Mouse (Mus musculus): Measurements from ENCODE around the gene Pnma1. TPM values are rescaled to one million over a fixed set of nuclear protein-coding genes. Genes with fewer than 3 reads are reported as not detected.

Gene Pnma1
- polyA plus RNA-seq, 1 experiment from 2014 or later: 0.48 TPM

DNA sequence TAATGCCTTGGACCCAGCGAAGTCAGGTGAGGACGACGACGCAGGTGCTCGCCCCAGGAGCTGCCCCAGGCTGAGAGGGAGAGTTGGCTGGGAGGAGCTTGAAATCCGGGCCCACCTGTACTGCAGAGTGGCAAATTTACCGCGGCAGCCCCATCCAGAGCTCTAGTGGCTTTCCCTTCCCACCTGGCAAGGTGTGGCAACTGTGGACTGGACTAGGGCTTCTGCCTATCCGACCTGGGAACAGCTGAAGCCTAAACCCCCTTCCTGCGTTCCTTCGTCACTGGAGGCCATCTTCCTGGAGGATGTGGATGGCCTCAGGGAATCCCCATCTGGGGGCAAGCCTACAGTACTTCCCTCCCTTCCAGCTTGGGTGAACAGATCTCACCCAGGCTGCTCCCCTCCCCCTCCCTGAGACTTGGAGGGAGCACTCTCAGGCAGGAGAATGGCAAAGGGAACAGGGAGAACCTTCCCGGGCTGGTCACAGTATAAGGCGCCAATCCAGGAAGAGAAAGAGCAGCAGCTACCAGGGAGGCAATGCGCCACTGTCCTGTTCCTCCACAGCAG, 40.7 kb upstream of the Pnma1 start:
- H3K27ac ChIP-seq (replicated peaks): peak overlapping the region; percentile 83
- H3K36me3 ChIP-seq: peaks cover 9% of the 10 kb centered on the region; the same call in 1 of the 2 replicates
- H3K9me3 ChIP-seq: no peaks in the 10 kb centered on the region
- ATAC-seq (ENCODE audit: extremely low read depth, insufficient number of reproducible peaks, low FRiP score, low TSS enrichment): no peak
- 69% methylated on average over 14 of the region's 14 CpGs for WGBS
- peak overlapping the region; percentile 28; the same call in 1 of the 2 replicates for H3K4me2 ChIP-seq
- peak overlapping the region; percentile 55 for H3K9ac ChIP-seq
- peaks cover 83% of the 10 kb centered on the region for H3K4me1 ChIP-seq
- no peaks in the 10 kb centered on the region for H3K27me3 ChIP-seq (replicated peaks)
- no peak overlapping the region for H3K4me3 ChIP-seq

DNA sequence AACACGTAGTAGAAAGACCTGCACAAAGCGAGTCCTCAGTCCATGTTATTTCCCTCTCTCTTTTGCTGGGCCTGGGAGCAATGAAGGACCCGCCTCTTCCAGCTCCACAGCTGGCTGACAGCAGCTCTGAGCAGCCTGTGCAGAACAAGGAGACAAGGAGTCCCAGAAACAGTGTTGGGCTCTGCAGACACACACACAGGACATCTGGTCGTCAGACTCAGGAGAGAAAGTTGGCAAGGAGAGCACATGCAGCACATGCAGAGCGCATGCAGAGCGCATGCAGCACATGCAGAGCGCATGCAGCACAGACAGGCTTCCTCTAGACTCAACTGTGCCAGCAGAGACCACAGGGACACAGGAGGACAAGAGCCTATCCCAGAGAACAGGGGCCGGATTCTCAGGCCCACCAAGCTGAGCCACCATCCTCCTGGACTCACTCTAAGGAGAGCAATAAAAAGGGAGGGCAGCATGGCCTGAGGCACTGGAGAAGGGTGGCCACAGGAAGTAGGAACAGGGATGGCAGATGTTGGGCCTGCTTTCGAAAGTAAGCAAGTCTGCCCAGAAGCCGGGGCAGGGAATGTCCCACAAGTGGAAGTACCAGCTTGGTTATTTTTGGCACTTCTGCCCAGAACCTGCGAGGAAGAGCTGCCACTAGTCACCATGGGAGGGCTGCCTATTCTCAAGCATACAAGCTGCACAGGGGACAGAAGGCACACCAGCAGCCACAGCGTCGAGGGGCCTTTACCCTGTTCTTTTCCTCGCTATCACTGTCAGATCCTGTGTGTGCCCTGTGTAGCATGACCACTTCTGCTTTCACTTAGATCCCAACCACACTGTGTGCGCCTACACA, 39.7 kb upstream of the Pnma1 start:
- peak overlapping the region; percentile 28 for H3K4me2 ChIP-seq
- no peaks in the 10 kb centered on the region for H3K27me3 ChIP-seq (replicated peaks)
- WGBS: 55% methylated on average over 14 of the region's 15 CpGs
- H3K9ac ChIP-seq: peak overlapping the region; percentile 62
- H3K27ac ChIP-seq (replicated peaks): peak overlapping the region; percentile 83
- no peaks in the 10 kb centered on the region for H3K9me3 ChIP-seq
- no peak; the same call in 1 of the 2 replicates for ATAC-seq (ENCODE audit: extremely low read depth, insufficient number of reproducible peaks, low FRiP score, low TSS enrichment)
- no peak overlapping the region for H3K4me3 ChIP-seq
- H3K4me1 ChIP-seq: peaks cover 83% of the 10 kb centered on the region
- H3K36me3 ChIP-seq: peaks cover 9% of the 10 kb centered on the region; the same call in 1 of the 2 replicates

DNA sequence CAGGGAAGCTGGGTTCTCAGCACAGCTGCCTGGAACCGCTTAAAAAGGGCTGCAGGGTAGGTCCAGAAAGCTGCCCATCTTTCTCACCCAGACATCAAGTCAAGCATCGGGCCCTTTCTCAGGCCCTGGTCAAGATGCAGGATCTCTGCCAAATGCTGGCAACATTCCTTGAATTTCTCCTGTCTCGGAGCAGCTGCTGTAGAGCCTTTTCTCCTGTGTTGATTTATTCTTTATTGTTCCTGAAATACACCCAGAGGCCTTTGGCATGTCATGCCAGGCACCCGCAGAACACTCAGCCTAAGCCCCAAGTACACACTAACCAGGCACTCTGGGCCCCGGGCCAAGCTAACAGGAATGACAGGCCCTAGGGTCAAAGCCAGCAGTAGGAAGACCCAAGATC, 38.7 kb upstream of the Pnma1 start:
- 39% methylated on average over 5 of the region's 5 CpGs for WGBS
- H3K4me1 ChIP-seq: peaks cover 78% of the 10 kb centered on the region
- peak overlapping the region; percentile 9; the same call in 1 of the 2 replicates for H3K4me2 ChIP-seq
- H3K27ac ChIP-seq (replicated peaks): peak overlapping the region; percentile 83
- H3K27me3 ChIP-seq (replicated peaks): no peaks in the 10 kb centered on the region
- no peak for ATAC-seq (ENCODE audit: extremely low read depth, insufficient number of reproducible peaks, low FRiP score, low TSS enrichment)
- no peaks in the 10 kb centered on the region for H3K9me3 ChIP-seq
- peaks cover 9% of the 10 kb centered on the region; the same call in 1 of the 2 replicates for H3K36me3 ChIP-seq
- H3K4me3 ChIP-seq: no peak overlapping the region
- H3K9ac ChIP-seq: peak overlapping the region; percentile 62; the same call in 1 of the 2 replicates

DNA sequence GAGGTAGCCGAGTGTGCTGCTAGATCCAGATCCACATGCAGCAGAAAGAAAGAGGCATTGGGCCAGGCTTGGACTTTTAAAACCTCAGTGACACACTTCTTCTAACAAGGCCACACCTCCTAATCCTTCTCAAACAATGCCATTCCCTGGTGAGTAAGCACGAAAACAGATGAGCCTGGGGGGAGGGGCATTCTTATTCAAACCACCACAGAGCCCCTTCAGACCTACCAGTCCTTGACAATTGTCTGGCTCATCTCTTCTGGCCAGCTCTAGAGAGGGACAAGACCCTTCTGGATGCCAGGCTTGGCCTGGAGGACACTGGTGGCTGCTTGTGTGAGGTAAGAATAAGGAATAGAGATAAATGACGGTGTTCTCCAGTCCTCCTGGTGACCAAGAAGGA, 38.2 kb upstream of the Pnma1 start:
- no peaks in the 10 kb centered on the region for H3K27me3 ChIP-seq (replicated peaks)
- H3K36me3 ChIP-seq: peaks cover 9% of the 10 kb centered on the region; the same call in 1 of the 2 replicates
- H3K4me2 ChIP-seq: no peak overlapping the region
- no peaks in the 10 kb centered on the region for H3K9me3 ChIP-seq
- H3K27ac ChIP-seq (replicated peaks): peak overlapping the region; percentile 83
- no peak for ATAC-seq (ENCODE audit: extremely low read depth, insufficient number of reproducible peaks, low FRiP score, low TSS enrichment)
- H3K4me3 ChIP-seq: no peak overlapping the region
- H3K4me1 ChIP-seq: peaks cover 78% of the 10 kb centered on the region
- WGBS: 84% methylated on average over 3 of the region's 3 CpGs
- no peak overlapping the region for H3K9ac ChIP-seq

DNA sequence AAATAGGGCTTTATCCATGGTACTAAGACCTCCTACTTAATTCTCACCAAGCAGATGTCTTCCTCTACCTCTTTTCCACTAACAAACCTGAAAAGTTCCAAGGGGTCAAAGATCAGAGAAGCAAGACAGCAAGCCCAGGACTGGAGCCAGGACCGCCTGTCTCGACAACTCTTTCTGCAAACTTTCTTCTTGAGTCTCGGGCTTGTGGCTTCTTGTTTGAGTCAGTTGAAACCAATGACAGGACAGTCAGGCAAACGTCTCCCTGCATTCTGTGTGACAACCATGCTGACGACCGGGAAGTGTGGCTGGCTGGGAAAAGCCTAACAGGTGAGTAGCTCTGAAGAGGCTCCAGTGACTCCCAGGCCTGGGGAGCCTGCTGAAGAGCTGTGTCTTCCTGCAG, 37.3 kb upstream of the Pnma1 start:
- ATAC-seq (ENCODE audit: extremely low read depth, insufficient number of reproducible peaks, low FRiP score, low TSS enrichment): no peak
- H3K36me3 ChIP-seq: peaks cover 9% of the 10 kb centered on the region; the same call in 1 of the 2 replicates
- H3K9me3 ChIP-seq: no peaks in the 10 kb centered on the region
- H3K4me3 ChIP-seq: no peak overlapping the region
- H3K27me3 ChIP-seq (replicated peaks): no peaks in the 10 kb centered on the region
- peak overlapping the region; percentile 83; the same call in 1 of the 2 replicates for H3K27ac ChIP-seq (replicated peaks)
- 47% methylated on average over 6 of the region's 6 CpGs for WGBS
- H3K9ac ChIP-seq: no peak overlapping the region; the same call in 1 of the 2 replicates
- H3K4me1 ChIP-seq: peaks cover 78% of the 10 kb centered on the region
- H3K4me2 ChIP-seq: no peak overlapping the region

DNA sequence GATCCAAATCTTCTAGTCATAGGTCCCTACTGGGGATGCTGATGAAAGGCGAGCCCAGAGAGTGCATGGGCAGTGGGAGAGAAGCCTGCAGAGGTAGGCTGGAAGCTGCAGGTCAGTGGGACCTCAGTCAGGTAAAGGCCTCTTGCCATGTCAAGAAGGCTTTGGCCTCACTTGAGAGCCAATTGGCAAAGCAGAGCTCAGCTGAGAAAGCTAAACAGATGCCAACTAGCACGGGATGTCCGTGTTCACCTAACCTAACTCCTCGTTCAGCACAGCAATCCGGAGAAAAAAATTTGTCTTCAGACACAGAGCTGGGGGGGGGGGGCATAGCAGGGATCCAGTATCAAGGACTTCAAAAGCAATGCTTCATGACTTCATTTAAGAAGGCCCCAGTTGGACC, 36.7 kb upstream of the Pnma1 start:
- no peaks in the 10 kb centered on the region for H3K27me3 ChIP-seq (replicated peaks)
- H3K4me1 ChIP-seq: peaks cover 78% of the 10 kb centered on the region
- H3K9me3 ChIP-seq: no peaks in the 10 kb centered on the region
- no peak overlapping the region for H3K9ac ChIP-seq
- H3K4me2 ChIP-seq: no peak overlapping the region
- peaks cover 9% of the 10 kb centered on the region; the same call in 1 of the 2 replicates for H3K36me3 ChIP-seq
- no peak overlapping the region for H3K4me3 ChIP-seq
- WGBS: 67% methylated on average over 5 of the region's 5 CpGs
- H3K27ac ChIP-seq (replicated peaks): no peak overlapping the region
- no peak for ATAC-seq (ENCODE audit: extremely low read depth, insufficient number of reproducible peaks, low FRiP score, low TSS enrichment)

DNA sequence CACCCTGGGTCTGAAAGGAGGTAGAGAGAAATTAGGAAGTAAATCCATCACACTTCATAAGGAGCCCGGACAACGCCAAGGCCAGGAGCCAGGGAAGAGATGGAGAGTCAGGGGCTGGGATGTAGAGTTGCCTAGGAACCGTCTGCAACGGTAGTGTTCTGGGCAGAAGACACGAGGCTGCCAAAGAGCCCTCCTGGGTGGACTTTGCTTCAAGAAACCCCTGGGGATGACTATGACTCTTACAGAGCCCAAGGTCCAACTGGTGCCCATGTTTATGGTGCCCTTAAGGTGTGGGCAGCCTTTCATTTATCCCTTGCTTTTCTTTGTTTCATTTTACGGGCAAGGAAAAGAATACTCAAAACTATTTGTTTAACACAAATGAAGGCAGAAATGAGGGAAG, 33.7 kb upstream of the Pnma1 start:
- no peak overlapping the region for H3K4me3 ChIP-seq
- no peak for ATAC-seq (ENCODE audit: extremely low read depth, insufficient number of reproducible peaks, low FRiP score, low TSS enrichment)
- H3K9me3 ChIP-seq: no peaks in the 10 kb centered on the region
- H3K4me1 ChIP-seq: peaks cover 78% of the 10 kb centered on the region
- peak overlapping the region; percentile 54 for H3K9ac ChIP-seq
- 73% methylated on average over 6 of the region's 6 CpGs for WGBS
- H3K27me3 ChIP-seq (replicated peaks): no peaks in the 10 kb centered on the region
- H3K36me3 ChIP-seq: peaks cover 9% of the 10 kb centered on the region; the same call in 1 of the 2 replicates
- peak overlapping the region; percentile 54 for H3K4me2 ChIP-seq
- H3K27ac ChIP-seq (replicated peaks): peak overlapping the region; percentile 85

DNA sequence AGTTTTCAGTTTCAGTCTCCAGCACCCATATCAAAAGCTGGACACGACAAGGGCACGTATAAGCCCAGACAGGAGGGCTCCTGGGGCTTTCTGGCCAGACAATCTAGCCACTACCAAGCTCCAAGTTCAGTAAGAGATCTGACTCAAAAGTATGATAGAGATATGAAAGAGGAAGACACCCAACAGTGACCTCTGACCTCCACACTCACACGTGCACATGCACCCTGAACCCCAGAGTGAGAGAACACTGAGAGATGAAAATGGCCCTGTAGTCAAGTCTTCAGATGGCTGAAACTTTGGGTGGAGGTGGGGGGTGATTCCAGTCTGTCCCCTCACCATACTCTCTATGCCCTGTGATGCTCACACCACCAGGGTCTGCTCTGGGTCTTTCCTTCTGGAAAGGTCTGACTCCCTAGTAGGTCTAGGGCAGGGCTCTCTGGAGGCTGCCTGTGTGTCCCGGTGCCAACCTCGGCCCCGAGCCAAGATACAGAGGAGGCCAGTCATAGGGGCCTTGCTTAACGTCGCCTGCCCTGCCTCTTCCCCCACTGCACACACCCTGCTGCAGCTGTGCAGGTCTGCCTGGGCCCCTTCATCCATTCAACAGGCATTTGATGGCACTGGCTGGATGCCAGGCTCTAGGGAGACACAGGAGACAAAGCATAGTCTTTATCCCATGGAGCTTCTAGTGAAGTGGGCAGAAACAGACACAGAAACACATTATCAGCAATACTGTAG, 32.6 kb upstream of the Pnma1 start:
- peak overlapping the region; percentile 54 for H3K9ac ChIP-seq
- peak overlapping the region; percentile 54 for H3K4me2 ChIP-seq
- H3K9me3 ChIP-seq: no peaks in the 10 kb centered on the region
- H3K4me3 ChIP-seq: peak overlapping the region; percentile 9; the same call in 1 of the 2 replicates
- peaks cover 78% of the 10 kb centered on the region for H3K4me1 ChIP-seq
- H3K27ac ChIP-seq (replicated peaks): peak overlapping the region; percentile 85
- H3K36me3 ChIP-seq: no peaks in the 10 kb centered on the region
- peak; percentile 63; the same call in 1 of the 2 replicates for ATAC-seq (ENCODE audit: extremely low read depth, insufficient number of reproducible peaks, low FRiP score, low TSS enrichment)
- WGBS: 23% methylated on average over 8 of the region's 8 CpGs
- H3K27me3 ChIP-seq (replicated peaks): no peaks in the 10 kb centered on the region

DNA sequence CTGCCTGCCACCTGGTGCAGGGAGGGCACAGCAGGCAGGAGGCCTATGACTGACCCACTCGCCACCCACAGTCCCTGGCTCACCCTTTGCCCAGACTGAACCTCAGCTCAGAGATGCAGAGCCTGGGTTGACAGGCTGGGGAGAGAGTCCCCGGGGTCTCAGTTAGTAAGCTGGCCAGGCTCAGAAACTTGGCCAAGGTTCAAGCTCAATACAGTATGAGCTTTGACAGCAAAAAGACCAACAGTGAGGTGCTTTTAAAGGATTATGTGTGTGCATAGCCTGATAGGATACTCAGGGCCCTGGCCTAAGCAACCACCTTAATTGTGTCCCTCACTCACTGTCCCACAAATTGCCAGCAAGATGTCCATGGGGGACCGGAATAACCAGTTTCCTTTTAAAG, 31.8 kb upstream of the Pnma1 start:
- Histone ChIP-seq H3K27me3 (replicated peaks) (no peaks in the 10 kb centered on the region), H3K4me2 (peak overlapping the region; percentile 54; the same call in 1 of the 2 replicates), H3K36me3 (no peaks in the 10 kb centered on the region), H3K27ac (replicated peaks) (peak overlapping the region; percentile 85), H3K9ac (peak overlapping the region; percentile 54), H3K9me3 (no peaks in the 10 kb centered on the region), H3K4me1 (peaks cover 78% of the 10 kb centered on the region), H3K4me3 (peak overlapping the region; percentile 9; the same call in 1 of the 2 replicates)
- ATAC-seq (ENCODE audit: extremely low read depth, insufficient number of reproducible peaks, low FRiP score, low TSS enrichment): no peak
- WGBS: 49% methylated on average over 3 of the region's 3 CpGs

DNA sequence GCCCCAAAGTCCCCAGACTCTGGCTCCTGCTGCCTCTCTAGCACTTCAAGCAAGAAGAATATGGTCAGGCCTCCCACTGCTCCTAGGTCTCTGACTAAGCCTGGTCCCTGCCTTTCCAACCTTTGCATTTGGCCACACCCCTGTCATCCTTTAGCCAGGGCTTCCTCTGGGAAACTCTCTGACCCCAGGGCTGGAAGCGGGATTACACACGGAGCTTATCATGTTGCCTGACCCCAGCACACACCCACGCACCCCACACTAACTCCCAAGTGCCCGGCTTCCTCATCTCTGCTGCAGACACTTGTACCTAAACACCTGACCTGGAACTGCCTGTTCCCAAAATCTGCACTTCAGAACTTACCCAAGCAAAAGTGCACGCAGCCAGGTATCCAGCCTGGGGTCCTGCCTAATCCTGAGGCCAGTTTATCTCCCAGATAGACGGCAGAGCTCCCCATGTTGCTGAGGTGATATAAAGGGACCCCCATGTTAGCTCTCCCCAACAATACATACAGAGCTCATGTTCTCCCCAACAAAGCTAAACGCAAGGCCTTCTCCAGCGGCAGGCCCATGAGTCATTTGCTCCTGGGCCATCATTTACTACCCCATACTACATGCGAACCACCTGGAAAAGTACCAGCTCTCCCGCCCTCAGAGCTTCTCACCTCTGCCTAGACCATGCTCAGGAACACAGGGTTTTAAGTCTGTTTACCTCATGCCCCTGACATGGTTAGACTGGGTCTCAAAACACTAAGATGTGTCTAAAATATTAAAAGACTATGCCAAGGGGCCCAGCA, 30.6 kb upstream of the Pnma1 start:
- Histone ChIP-seq H3K27ac (replicated peaks) (no peak overlapping the region), H3K27me3 (replicated peaks) (no peaks in the 10 kb centered on the region), H3K36me3 (peaks cover 3% of the 10 kb centered on the region), H3K4me3 (no peak overlapping the region), H3K4me1 (peaks cover 84% of the 10 kb centered on the region), H3K9me3 (no peaks in the 10 kb centered on the region), H3K4me2 (no peak overlapping the region), H3K9ac (peak overlapping the region; percentile 38; the same call in 1 of the 2 replicates)
- no peak for ATAC-seq (ENCODE audit: extremely low read depth, insufficient number of reproducible peaks, low FRiP score, low TSS enrichment)
- 56% methylated on average over 10 of the region's 10 CpGs for WGBS

Data from heart, embryonic 13.5 days (tissue).